Mouse (Mus musculus): ENCODE measurements at regions not wholly inside any gene's neighbourhood (a gene's known extent, or its start where the extent isn't known, plus 50 kb on each side); places are given as distances from the start of the nearest gene placed in this dataset.

DNA sequence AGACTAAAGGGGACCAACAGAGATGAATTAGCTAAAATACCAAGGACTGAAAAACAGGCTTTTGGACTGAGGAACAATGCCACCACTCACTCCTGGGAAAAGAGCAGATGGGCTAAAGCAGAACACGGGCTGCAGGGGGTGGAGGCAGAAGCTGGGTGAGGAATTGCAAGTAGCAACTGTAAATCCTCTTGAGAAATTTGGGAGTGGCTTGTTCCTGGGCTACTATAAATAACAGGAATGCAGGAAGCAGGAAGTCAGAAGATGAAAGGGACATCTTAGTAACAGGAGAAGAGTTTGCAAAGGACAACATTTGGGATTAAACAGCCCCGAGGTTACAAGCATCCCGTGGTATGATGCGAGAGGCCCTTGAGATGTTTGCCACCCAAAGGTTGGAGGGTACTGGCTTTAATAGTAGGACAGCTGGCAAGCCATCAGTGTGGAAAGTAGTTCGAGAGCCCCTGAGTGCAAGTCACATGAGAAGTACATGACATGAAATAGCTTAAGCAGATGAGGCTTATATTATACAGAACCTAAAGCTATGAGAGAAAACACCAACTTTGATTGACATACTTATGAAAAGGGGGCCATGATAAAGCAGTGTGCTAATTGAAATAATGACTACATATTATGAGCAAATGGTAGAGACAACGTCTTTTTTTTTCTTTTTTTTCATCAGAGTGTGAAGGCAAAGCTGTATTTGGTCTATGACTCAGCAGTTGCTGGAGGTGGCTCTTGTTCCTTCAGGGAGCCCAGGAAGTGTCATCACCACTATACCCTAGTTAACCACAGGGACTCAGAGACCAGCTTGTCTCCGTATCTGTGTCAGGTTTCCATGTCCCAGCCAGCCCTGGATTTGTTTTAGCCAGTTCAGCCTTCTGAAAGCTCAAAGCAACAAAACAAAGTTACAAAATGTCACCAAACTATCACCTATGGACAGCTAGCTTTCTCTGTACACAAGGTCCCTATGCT lies 357.6 kb upstream of the Acvr2a start:
- peak; percentile 25 to 54 for DNase-seq (ENCODE audit: low spot score in 2 of 2)

DNA sequence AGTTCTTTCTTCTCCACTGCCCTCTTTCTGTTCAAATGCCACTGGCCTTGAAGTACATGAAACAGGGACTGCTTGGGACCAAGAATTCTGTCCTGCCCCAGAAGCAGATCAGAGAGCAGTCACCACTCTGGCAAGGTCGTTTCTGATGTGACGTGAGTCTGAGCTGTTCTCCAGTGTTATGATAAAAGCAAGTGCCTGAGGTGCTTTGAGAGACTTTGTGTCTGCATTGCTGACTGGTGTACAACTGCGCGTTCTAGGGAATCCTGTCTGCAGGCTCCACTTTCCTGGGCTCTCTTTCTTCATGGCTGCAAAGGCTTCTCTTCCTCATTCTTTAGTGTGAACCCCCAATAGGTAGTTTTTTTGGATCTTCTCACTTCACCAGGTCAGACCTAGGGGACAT lies 356.8 kb upstream of the Acvr2a start:
- DNase-seq (ENCODE audit: low spot score in 2 of 2), result no peak

DNA sequence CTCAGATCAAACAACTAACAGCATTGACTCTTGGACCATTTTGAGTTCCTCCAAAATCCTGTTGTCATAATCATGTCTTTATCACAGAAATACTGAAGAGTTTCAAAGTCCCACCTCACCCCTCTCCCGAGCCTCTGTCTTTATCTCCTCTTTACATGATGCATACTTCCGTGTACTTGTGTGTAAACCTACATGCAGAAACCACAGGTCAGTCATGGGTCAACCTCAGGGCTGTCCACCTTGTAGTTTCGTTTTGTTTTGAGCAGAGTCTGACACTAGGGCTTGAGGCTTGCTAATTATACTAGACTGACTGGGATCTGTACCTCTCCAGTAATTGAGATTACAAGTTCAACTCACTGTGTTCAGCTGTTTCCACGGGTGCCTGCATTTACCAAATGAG lies 348.4 kb upstream of the Acvr2a start:
- DNase-seq (ENCODE audit: low spot score in 2 of 2), result no peak

DNA sequence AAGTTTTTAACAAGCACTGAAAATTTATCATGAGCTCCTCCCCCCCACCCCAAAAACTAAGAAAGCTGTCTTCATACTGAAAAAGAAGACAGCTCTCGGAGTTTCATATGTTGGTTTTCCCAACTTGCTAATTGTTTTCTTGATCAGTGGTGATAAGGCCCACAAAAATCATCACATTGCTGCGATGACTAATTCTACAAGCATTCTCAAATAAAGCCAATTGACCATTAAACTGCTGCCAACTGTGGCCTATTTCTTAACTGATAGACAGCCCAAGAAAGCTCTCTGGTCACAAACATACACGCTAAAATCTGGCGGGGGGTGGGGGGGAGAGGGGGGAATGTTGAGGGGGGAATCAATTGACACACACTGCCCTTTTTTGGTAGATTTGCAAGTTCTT lies 345.0 kb upstream of the Acvr2a start:
- DNase-seq (ENCODE audit: low spot score in 2 of 2), result no peak

DNA sequence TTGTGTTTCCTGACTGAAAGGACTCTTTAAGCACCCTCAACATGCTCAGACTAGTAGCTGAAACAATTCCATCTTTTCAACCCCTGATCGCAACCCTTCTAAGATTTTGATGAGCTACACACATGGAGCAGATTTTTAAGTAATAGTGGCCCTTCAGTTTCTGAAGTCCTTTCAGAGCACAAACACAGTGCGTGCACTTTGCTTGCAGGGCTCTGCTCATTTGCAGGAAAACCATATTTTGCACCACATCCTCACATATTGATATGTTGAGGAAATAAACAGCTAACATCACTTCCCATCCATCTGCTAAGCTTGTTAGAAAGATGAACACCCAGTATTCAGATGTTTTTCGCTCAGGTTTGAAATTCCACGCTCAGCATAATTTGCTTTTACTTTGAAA lies 344.6 kb upstream of the Acvr2a start:
- no peak for DNase-seq (ENCODE audit: low spot score in 2 of 2)

DNA sequence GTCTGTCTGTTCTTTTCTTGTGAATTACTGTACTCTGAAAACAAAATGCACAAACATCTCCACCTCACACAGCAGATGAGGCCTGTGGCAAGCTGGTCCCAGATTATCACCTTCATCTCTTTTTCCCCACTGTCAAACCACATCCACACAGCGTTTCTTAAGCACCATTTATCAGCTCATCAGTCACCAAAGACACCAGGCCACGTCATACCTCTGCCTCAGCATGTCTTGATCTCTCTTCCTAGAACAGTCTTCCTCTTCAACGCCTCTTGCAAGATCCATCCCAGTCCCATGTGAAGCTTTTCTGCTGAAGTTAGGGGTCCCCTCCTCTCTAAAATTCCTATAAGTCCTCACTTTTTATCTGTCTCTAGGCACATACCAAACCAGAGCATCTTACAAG lies 340.8 kb upstream of the Acvr2a start:
- DNase-seq (ENCODE audit: low spot score in 2 of 2), result no peak

DNA sequence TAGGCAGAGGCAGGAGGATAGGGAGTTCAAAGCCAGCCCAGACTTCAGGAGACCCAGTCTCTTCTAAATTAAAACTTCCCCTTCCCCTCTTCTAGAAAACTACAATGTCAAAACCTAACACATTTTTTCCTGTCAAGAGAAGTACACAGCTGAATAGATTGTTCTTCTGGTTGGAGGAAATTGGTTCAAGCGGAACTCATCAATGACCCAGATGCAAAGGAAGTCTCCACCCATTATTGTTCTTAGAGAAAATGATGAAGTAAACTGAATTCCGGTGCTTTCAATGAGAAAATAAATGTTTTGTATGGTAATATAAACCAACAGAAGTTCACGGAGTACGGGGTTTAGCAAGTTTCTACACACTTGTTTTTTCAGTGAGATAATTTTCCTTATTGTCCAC lies 339.3 kb upstream of the Acvr2a start:
- DNase-seq (ENCODE audit: low spot score in 2 of 2), result no peak

DNA sequence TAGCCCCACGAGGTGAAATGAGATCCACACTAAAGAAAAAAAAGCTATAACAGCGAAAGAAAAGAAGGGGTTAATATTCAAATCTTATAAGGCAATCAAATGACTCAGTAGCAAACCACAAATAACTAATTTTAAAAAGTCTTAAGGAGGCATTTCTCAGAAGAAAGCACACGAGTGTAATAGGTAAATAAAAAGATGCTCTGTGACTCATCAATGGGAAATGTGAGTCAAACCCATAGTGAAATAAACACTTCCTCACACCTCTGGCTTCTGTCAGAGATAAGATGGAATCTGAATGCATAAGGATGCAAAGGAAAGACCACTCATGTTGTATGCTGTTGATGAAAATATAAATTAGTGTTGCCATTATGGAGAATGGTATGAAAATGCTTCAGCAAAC lies 337.1 kb upstream of the Acvr2a start:
- DNase-seq (ENCODE audit: low spot score in 2 of 2), result no peak

DNA sequence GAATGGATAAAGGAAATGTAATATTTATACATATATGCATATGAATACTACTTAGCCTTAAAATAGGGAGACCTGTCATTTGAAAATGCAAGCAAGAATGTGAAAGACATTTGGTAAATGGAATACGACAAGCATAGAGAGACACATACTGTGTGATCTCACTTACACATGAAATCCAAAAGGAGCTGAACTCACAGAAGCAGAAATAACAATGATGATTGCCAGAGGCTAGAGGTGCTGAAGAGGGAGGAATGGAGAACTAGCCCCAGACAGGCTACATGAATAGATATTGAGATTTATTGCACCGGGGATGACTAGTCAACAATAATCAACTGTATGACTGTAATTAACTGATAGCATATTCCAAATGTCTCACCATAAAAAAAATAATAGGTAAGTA lies 336.6 kb upstream of the Acvr2a start:
- DNase-seq (ENCODE audit: low spot score in 2 of 2), result no peak

DNA sequence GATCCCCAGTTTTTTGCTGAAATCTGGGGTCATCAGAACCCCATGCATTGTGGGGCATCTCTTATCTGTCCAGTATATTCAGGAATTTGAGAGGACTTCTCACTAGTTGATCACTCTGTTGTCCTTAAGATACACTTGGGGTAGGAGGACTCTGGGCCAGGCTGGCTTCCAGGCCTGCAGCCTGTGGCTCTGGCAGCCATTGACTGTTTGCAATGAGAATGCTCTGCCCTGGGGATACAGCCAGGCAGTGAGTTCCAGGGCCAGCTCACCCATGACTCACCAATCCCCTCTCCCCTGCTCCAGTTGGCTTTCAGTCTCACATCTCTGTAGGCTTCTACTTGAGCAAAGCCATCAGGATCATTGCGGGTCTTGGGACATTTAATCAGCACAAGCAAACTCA lies 334.3 kb upstream of the Acvr2a start:
- no peak for DNase-seq (ENCODE audit: low spot score in 2 of 2)

DNA sequence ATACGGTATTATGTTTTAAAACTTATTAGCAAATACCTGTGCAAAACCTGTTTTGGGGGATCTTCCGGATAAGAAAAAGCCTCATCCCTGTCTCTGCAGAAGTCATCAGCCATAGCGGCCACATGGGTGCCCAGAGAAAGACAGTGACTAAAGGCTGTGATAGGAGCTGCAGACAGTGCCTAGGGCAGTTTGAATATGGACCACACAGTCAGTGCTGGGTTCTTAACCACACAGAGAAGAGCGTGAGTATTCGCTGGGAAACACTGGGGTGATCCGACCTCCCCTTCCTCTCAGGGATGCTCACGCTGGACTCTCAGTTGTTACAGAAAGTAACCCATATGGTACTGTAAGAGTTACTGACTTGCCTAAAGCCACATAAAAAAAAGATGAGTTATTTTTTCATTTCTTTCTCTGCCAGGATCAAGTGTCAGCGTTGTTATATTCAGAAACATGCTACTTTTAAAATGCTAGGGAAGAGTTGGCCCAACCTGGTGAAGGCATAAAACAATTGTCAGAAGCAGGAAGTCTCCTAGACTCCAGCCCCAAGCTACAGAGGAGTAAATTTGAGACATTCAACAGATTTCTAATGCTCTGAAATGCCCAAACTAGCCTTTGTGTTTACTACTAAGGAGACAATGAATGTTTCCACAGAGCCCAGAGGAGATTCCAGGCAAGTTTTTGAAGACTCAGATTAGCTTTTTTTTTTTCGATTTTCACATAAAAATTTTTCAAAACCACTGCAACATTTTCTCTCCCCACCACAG lies 333.3 kb upstream of the Acvr2a start:
- DNase-seq (ENCODE audit: low spot score in 2 of 2), result no peak

DNA sequence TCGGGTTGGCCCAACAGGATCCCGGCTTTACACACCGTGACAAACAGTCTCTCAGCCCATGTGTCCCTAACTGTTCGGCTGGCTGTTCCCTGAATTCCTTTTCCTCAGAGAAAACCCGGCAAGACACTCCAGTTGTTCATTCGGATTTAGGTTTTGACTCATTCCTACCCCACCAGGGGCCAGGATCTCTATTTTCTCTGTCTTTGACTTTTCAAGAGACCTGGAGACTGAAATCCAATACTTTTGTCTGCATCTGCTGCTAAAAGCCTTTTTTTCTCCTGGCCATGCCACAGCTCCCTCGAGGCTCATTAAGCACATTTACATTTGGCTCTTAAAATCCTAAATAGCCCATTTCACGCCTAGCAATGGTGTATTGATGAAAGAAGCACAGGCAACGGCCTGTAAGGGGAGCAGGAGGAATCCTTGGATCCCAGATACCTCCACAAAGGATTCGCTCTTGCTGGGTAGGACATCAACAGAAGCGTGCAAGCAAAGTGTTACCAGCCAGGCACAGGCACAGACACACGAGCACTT lies 332.6 kb upstream of the Acvr2a start:
- no peak for DNase-seq (ENCODE audit: low spot score in 2 of 2)

DNA sequence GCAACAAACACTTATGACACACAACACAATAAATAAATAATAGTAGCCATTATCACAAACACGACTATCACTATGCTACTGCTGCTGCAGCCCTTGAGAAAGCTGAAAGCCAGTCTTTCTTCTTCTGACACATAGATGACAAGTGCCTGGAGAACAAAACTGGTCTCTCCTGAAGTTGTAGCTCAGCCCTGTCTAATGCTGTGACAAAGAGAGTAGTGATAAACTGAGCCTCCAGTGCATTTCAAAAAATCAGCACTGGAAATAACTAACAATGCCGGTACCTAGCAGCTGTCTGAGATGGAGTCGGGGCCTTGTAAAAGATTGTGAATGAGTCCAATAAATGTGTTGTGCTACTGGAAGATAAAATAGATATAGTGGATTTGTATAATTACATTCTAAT lies 320.3 kb upstream of the Acvr2a start:
- DNase-seq (ENCODE audit: low spot score in 2 of 2), result no peak

DNA sequence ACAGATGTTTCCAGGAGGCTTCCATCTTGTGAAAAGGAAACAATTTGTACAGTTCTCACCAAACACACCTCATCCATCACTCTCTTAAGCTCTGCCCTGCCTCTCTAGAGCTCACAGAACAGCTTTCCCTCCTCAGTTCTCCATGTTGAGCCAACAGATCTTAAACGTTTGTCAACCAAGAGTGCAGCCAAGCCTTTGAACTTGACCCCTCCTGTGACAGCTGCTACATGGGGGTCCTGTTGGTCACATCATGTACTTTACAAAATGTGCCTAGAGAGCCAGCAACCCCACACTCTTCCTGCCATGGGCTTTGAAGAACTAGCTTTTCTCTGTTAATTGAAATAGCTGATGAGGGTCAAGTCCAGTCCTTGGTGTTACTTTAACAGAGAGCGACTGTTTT lies 319.8 kb upstream of the Acvr2a start:
- DNase-seq (ENCODE audit: low spot score in 2 of 2), result no peak

DNA sequence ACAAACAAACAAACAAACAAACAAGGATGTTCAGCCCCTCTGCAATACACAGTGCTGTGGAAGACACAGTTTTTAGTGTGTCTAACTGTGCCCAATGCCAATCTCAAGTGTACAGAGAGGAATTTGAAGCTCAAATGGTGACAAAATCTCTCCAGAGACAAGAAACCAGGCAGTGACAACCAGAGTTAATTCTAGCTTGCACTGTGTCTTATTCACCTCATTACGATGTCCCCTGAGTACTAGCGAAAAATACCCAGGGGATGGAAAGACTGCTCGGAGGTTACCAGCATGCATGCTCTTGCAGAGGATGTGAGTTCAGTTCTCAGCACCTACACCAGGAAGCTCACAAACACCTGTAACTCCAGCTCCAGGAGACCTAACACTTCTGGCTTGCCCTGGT lies 319.3 kb upstream of the Acvr2a start:
- DNase-seq (ENCODE audit: low spot score in 2 of 2), result no peak

DNA sequence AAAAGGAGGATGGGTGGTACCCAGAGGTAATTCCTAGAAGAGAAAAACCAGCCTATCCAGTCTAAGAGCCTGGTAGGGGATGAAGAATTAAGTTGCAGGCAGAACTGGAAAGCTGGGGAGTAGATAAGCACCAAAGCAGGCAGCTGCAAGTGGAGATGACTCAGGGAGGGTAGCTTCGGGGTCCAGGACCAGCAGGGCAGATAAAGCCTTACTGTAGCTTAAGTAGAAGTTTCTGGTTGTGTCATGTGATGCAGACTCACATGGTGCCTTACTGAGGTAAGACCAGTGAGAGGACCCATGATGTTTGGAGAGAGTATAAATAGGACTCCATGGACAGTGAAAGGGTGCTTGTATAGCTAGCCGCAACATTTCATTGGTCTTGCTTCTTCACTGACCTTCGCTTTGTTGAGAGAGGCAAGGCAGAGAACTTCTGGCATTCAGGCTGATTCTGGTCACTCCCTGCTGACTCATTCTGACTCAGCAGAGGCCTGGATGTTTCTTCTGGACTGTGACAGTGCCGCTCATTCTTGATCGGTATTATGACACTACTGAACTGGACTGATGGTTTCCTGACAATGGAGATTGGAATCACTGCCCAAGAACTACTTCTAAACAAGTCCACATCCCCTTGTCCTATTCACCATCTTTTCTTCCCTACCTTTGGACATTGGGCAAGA lies 315.7 kb upstream of the Acvr2a start:
- DNase-seq (ENCODE audit: low spot score in 2 of 2), result no peak

DNA sequence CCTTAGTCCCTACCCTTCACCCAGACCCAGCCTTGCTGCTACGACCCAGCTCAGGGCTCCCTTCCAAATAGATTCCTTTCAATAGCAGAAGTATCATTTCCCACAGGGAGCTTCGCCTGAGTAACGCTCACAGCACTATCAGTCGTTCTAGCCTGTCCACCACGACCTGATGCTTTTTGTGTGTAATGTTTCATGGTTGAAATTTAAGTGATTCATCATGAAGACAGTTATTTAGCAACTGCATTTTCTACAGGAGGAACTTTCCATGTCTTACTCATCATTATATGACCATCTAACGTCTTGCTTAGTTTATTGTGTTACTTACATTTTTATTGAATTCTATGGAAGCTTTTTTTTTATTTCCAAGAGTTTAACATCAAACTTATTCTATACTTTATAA lies 314.5 kb upstream of the Acvr2a start:
- DNase-seq (ENCODE audit: low spot score in 2 of 2), result no peak

DNA sequence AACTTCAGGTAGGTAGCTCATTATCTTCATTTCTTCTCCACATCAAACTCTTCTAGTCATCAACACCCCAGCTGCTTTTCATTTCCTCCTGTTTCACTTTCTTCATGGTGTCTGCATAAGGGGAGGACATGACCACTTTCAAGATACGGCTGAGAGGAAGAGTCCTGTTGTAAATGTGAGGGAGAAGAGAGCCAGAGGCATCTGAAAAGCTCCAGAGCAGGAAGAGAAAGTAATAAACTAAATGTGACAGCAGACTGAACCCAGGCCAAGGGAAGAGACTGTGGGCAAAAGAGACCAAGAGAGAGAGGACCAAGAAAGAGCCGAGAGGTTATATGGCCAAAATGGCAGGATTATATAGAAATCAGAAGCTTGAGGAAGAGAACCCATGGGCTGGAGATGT lies 312.5 kb upstream of the Acvr2a start:
- DNase-seq (ENCODE audit: low spot score in 2 of 2), result no peak

DNA sequence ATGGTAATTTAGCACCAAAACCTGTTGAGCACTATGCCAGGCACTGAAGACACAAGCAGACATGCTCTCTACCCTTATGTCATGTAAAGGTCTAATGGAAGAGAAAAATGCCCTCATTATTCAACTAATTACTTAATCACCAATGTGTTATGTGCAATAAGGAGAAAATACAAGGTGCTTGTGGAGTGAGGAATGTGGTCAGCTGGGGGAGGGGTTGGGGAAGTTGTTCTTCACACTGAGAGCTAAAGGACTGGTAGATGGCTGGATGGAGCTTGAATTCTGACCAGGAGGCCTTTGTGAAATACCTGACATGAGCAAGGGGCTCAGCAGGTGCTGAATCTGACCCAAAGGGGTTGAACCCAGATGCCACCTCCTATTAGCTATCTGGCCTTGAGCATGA lies 300.1 kb upstream of the Acvr2a start:
- no peak for DNase-seq (ENCODE audit: low spot score in 2 of 2)

DNA sequence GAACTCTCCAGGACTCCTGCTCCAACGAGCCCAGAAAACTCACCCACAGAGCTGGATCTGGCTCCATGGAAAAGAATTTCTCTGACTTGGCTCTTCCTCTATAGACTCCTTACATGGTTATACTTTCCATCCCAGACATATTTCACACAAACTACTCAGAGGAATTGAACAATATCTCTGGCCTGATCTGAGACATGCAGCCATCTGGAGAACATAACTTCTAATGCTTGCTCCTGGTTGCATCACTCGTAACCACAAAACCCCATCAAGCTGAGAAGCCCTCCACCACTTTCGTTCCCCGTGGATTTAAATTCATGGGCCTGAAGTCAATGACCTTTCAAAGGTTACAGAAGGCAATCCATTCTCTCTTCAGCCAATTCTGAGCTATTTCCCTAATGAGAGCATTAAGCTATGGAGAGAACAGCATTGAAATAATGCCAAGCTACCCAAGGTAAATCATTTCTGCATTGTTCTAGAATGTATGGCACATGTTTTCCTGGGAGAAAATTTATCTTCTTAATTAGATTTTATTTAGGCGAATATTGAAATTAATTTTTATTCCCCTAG lies 294.0 kb upstream of the Acvr2a start:
- no peak for DNase-seq (ENCODE audit: low spot score in 2 of 2)

DNA sequence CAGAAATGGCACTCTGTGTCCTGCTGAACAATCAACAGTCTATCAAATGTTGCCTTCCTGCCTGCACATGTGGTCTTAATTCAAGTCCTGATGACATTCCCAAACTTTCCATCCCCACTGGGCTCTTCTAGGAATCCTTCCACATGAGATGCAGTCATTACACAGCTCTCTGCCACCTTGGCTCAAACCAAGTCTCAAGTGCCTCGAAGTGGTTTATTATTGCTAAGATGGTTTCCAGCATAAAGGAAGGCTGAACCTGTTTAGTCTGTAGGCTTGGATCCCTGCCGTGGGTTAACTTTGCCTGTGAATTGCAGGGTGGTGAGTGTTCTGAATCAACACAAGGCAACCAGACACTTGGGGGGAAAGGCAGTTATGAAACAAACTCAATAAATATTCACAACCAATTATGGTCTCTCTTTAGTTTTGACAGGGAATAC lies 293.4 kb upstream of the Acvr2a start:
- no peak for DNase-seq (ENCODE audit: low spot score in 2 of 2)
